Mouse (Mus musculus): ENCODE data around the gene Stam2.

Stam2 gene

GRCm38 (mm10) chr2:52651547-52651946, 90.5 kb downstream of the Stam2 start:
- no peak for DNase-seq (ENCODE audit: low read depth, low spot score)

GRCm38 (mm10) chr2:52647255-52647998, 94.7 kb downstream of the Stam2 start:
- no peak for DNase-seq (ENCODE audit: low read depth, low spot score)

GRCm38 (mm10) chr2:52643657-52644056, 98.4 kb downstream of the Stam2 start:
- DNase-seq (ENCODE audit: low read depth, low spot score): no peak

Measured in WW6 (cell line).